Mouse (Mus musculus) neural tube, embryonic 15.5 days (tissue): Measurements from ENCODE around the gene Susd1. TPM values are rescaled to one million over a fixed set of nuclear protein-coding genes. Genes with fewer than 3 reads are reported as not detected.

Experiments used
- ATAC-seq: fragments of 200-750 bp; cut with Nextera tagmentation; 2 replicates; pipeline ENCODE4 v1.8.0; 2017; ENCODE audit warnings: mild to moderate bottlenecking, moderate TSS enrichment, moderate library complexity; ENCODE audit not compliant: low FRiP score
- H3K27ac ChIP-seq: fragments of 300-500 bp; sonication (generic); replicated peaks from 2 replicates; pipeline ENCODE4 v1.5.1; 2015; ENCODE audit warnings: mild to moderate bottlenecking, inconsistent platforms
- H3K27me3 ChIP-seq: fragments of 300-500 bp; sonication (generic); replicated peaks from 2 replicates; pipeline ENCODE4 v1.6.1; 2015; ENCODE audit warnings: inconsistent platforms
- H3K36me3 ChIP-seq: fragments of 300-500 bp; sonication (generic); 2 replicates; pipeline ENCODE4 v1.6.1; 2015; ENCODE audit warnings: inconsistent platforms
- H3K4me1 ChIP-seq: fragments of 300-500 bp; sonication (generic); 2 replicates; pipeline ENCODE4 v1.6.1; 2015; ENCODE audit warnings: inconsistent platforms
- H3K4me2 ChIP-seq: fragments of 300-500 bp; sonication (generic); 2 replicates; pipeline ENCODE4 v1.6.1; 2015; ENCODE audit warnings: inconsistent platforms, mild to moderate bottlenecking, moderate library complexity
- H3K4me3 ChIP-seq: fragments of 300-500 bp; sonication (generic); replicated peaks from 2 replicates; pipeline ENCODE4 v1.5.1; 2015; ENCODE audit warnings: mild to moderate bottlenecking, inconsistent platforms
- H3K9ac ChIP-seq: fragments of 300-500 bp; sonication (generic); replicated peaks from 2 replicates; pipeline ENCODE4 v1.6.1; 2015; ENCODE audit warnings: mild to moderate bottlenecking, inconsistent platforms
- H3K9me3 ChIP-seq: fragments of 300-500 bp; sonication (generic); replicated peaks from 2 replicates; pipeline ENCODE4 v1.6.1; 2016; ENCODE audit warnings: inconsistent platforms
- WGBS: fragments of 180-500 bp; shearing (Covaris S2); methylation state at CpG from one replicate; pipeline ENCODE4 v1.1.7; 2015; ENCODE audit warnings: mixed read lengths; 5-methylcytosine and 5-hydroxymethylcytosine counted together
- polyA plus RNA-seq: library from polyadenylated mRNA; unstranded; fragments of >200 nt; fragmentation: Nextera tagmentation; extraction: Ambion mirVana; gene quantifications from 2 replicates; pipeline ENCODE4 v1.2.1, GENCODE M21; 2015

Susd1 gene
- polyA plus RNA-seq, 1 experiment from 2014 or later: 2.8 TPM

GRCm38 (mm10) chr4:59358960-59359359 lies 79.5 kb downstream of the Susd1 start:
- Histone ChIP-seq H3K36me3 (no peaks in the 10 kb centered on the region), H3K9ac (no peak overlapping the region), H3K27ac (no peak overlapping the region), H3K9me3 (no peaks in the 10 kb centered on the region), H3K4me2 (no peak overlapping the region), H3K4me1 (peaks cover 5% of the 10 kb centered on the region; the same call in 1 of the 2 replicates), H3K27me3 (no peaks in the 10 kb centered on the region), H3K4me3 (no peak overlapping the region)
- WGBS: 85% methylated on average over 10 of the region's 10 CpGs
- no peak for ATAC-seq

DNA sequence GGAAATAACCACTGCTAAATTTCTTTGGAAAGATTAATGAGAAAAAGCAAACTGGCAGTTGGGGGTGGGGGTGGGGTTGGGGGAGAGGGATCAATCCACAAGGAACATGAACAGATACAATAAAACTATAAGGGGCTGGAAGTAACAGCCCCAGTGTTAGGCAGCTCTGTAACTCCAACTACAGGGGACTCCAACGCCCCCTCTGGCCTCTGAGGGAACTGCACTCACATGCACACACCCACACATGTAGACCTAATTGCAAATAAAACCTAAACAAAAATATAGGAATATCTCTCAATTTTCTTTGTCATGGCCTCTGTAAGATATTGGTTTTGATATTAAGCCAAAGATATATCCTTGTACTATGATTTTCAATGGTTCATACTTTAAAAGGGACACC lies 83.0 kb downstream of the Susd1 start:
- Histone ChIP-seq H3K4me3 (no peak overlapping the region), H3K9me3 (no peaks in the 10 kb centered on the region), H3K27ac (no peak overlapping the region), H3K27me3 (no peaks in the 10 kb centered on the region), H3K4me1 (peaks cover 1% of the 10 kb centered on the region; the same call in 1 of the 2 replicates), H3K36me3 (no peaks in the 10 kb centered on the region), H3K4me2 (no peak overlapping the region), H3K9ac (no peak overlapping the region)
- no peak for ATAC-seq
- 64% methylated on average over 1 of the region's 1 CpGs for WGBS

- Histone ChIP-seq H3K4me3 (no peak overlapping the region), H3K27me3 (no peaks in the 10 kb centered on the region), H3K9ac (no peak overlapping the region), H3K27ac (no peak overlapping the region), H3K4me1 (no peaks in the 10 kb centered on the region), H3K36me3 (no peaks in the 10 kb centered on the region), H3K4me2 (no peak overlapping the region), H3K9me3 (no peaks in the 10 kb centered on the region)
- 98% methylated on average over 3 of the region's 3 CpGs for WGBS
- ATAC-seq: no peak
Measured at GRCm38 (mm10) chr4:59354666-59355065, 83.8 kb downstream of the Susd1 start.

DNA sequence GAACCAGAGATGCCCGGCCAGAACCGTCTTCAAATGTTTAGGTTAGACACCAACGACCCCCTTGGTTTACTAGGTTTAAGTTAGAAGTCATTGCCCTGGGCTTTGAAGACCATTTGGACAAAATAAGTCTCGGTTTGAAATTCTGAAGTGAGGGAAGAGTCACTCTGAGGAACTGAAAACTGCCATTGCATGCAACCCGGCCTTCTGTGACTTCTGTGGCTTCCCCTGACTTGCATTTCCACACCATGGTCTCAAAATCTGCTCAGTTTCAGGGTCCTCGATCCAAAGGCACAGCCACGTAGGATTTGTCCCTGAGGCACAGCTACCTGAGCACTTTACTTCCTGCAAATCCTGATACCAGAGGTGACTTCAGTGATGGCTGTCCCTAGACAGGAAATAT lies 86.5 kb downstream of the Susd1 start:
- H3K4me2 ChIP-seq: no peak overlapping the region
- no peaks in the 10 kb centered on the region for H3K27me3 ChIP-seq
- ATAC-seq: no peak
- no peak overlapping the region for H3K9ac ChIP-seq
- no peak overlapping the region for H3K4me3 ChIP-seq
- no peaks in the 10 kb centered on the region for H3K9me3 ChIP-seq
- WGBS: 84% methylated on average over 7 of the region's 7 CpGs
- H3K4me1 ChIP-seq: peaks cover 6% of the 10 kb centered on the region; the same call in 1 of the 2 replicates
- H3K27ac ChIP-seq: no peak overlapping the region
- no peaks in the 10 kb centered on the region for H3K36me3 ChIP-seq

DNA sequence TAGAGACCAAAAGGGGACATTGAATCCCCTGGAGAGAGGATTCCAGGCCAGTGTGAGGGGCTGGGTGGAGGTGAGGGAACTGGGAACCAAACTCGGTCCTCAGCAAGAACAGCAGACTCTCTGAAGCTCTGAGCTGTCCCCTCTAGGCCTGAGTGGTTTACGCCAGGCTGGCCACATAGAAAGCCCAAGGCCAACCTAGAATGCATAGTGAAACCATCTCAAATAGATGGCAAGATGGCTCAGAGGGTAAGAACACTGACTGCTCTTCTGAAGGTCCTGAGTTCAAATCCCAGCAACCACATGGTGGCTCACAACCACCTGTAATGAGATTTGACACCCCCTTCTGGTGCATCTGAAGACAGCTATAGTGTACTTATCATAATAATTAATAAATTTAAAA lies 88.1 kb downstream of the Susd1 start:
- no peak overlapping the region for H3K27ac ChIP-seq
- H3K4me1 ChIP-seq: peaks cover 6% of the 10 kb centered on the region; the same call in 1 of the 2 replicates
- H3K9ac ChIP-seq: no peak overlapping the region
- ATAC-seq: no peak
- WGBS: 98% methylated on average over 2 of the region's 2 CpGs
- H3K9me3 ChIP-seq: no peaks in the 10 kb centered on the region
- no peak overlapping the region for H3K4me2 ChIP-seq
- no peaks in the 10 kb centered on the region for H3K36me3 ChIP-seq
- no peak overlapping the region for H3K4me3 ChIP-seq
- no peaks in the 10 kb centered on the region for H3K27me3 ChIP-seq

GRCm38 (mm10) chr4:59349425-59350185 lies 88.8 kb downstream of the Susd1 start:
- no peaks in the 10 kb centered on the region for H3K27me3 ChIP-seq
- no peak overlapping the region for H3K4me2 ChIP-seq
- peaks cover 6% of the 10 kb centered on the region; the same call in 1 of the 2 replicates for H3K4me1 ChIP-seq
- H3K36me3 ChIP-seq: no peaks in the 10 kb centered on the region
- no peak overlapping the region for H3K4me3 ChIP-seq
- no peak for ATAC-seq
- no peak overlapping the region for H3K9ac ChIP-seq
- H3K27ac ChIP-seq: no peak overlapping the region
- WGBS: 76% methylated on average over 7 of the region's 7 CpGs
- no peaks in the 10 kb centered on the region for H3K9me3 ChIP-seq

DNA sequence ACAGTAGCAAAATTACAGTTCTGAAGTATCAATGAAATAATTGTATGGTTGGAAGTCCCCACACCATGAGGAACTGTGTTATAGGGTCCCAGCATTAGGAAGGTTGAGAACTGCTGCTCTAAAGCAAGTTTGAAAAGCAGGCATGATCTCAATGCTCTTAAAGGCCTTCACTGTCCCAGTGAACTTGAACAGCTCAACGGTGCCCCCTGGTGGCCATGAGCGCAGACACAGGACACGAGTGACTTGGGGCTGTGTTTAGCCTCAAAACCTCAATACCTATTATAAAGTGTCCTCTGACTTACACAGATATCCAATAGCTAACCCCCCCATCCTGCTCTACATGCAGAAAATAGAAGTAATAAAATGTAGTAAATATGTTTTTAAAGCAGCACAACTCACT lies 97.7 kb downstream of the Susd1 start:
- H3K27ac ChIP-seq: no peak overlapping the region
- no peak overlapping the region for H3K4me3 ChIP-seq
- WGBS: 0% methylated on average over 3 of the region's 3 CpGs
- peak; percentile 89 for ATAC-seq
- H3K27me3 ChIP-seq: no peaks in the 10 kb centered on the region
- H3K9ac ChIP-seq: no peak overlapping the region
- H3K4me1 ChIP-seq: peaks cover 5% of the 10 kb centered on the region
- no peaks in the 10 kb centered on the region for H3K9me3 ChIP-seq
- no peaks in the 10 kb centered on the region for H3K36me3 ChIP-seq
- no peak overlapping the region for H3K4me2 ChIP-seq

DNA sequence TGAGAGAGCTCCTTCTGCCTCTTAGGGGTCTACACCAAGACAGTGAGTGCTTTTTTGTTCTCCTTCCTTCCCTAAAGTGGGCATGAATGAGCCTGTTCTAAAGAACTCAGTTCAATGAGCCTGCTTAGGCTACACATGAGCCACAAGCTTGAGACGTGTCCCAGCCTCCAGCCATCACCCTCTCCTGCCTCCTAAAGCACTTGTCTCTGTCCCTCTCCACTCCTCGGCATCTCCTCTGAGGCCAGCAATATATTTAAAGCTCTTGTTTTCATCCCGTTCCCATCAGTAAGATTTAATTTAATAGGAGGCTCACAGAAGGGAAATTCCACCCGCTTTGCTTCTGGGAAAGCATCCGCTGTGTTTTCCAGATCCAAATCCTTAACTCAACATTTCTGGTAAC lies 98.4 kb downstream of the Susd1 start:
- no peaks in the 10 kb centered on the region for H3K9me3 ChIP-seq
- H3K4me1 ChIP-seq: peaks cover 5% of the 10 kb centered on the region
- H3K4me3 ChIP-seq: no peak overlapping the region
- no peak overlapping the region for H3K27ac ChIP-seq
- ATAC-seq: no peak
- WGBS: 68% methylated on average over 5 of the region's 5 CpGs
- no peak overlapping the region for H3K4me2 ChIP-seq
- no peaks in the 10 kb centered on the region for H3K27me3 ChIP-seq
- H3K9ac ChIP-seq: no peak overlapping the region
- H3K36me3 ChIP-seq: no peaks in the 10 kb centered on the region

- H3K4me2 ChIP-seq: no peak overlapping the region
- 91% methylated on average over 8 of the region's 8 CpGs for WGBS
- H3K9ac ChIP-seq: no peak overlapping the region
- no peaks in the 10 kb centered on the region for H3K36me3 ChIP-seq
- no peak overlapping the region for H3K27ac ChIP-seq
- H3K4me3 ChIP-seq: no peak overlapping the region
- H3K9me3 ChIP-seq: no peaks in the 10 kb centered on the region
- no peaks in the 10 kb centered on the region for H3K27me3 ChIP-seq
- peaks cover 5% of the 10 kb centered on the region for H3K4me1 ChIP-seq
- ATAC-seq: no peak
Measured at GRCm38 (mm10) chr4:59338896-59339535, 99.4 kb downstream of the Susd1 start.

DNA sequence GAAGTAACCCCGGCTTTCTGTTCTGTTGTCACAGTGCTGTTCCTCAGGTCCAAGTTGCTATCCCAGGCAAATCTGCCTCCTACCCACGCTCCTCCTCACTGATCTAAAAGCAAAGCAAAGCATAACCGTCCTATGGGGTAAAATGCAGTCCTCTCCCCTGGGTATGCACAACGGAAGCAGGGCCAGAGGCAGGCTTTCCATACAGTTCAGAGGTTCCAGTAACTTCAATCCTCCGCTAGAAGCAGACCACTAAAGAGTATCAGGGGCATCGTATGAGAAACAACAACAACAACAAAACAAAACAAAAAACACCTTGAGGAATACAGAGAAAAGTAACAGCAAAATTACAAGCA lies 100.9 kb downstream of the Susd1 start:
- Histone ChIP-seq H3K4me3 (no peak overlapping the region), H3K9me3 (no peaks in the 10 kb centered on the region), H3K4me2 (no peak overlapping the region), H3K4me1 (peaks cover 5% of the 10 kb centered on the region), H3K27me3 (no peaks in the 10 kb centered on the region), H3K27ac (no peak overlapping the region), H3K9ac (no peak overlapping the region), H3K36me3 (no peaks in the 10 kb centered on the region)
- 92% methylated on average over 6 of the region's 6 CpGs for WGBS
- no peak for ATAC-seq

- H3K4me1 ChIP-seq: peaks cover 5% of the 10 kb centered on the region
- H3K4me3 ChIP-seq: no peak overlapping the region
- H3K27ac ChIP-seq: no peak overlapping the region
- H3K9me3 ChIP-seq: no peaks in the 10 kb centered on the region
- H3K4me2 ChIP-seq: no peak overlapping the region
- H3K27me3 ChIP-seq: no peaks in the 10 kb centered on the region
- 92% methylated on average over 11 of the region's 11 CpGs for WGBS
- ATAC-seq: no peak
- no peak overlapping the region for H3K9ac ChIP-seq
- no peaks in the 10 kb centered on the region for H3K36me3 ChIP-seq
Measured at GRCm38 (mm10) chr4:59336846-59337532, 101.4 kb downstream of the Susd1 start.

- H3K36me3 ChIP-seq: no peaks in the 10 kb centered on the region
- WGBS: 81% methylated on average over 7 of the region's 7 CpGs
- no peaks in the 10 kb centered on the region for H3K9me3 ChIP-seq
- ATAC-seq: no peak
- H3K27ac ChIP-seq: no peak overlapping the region
- H3K27me3 ChIP-seq: no peaks in the 10 kb centered on the region
- H3K4me2 ChIP-seq: no peak overlapping the region
- H3K4me1 ChIP-seq: peaks cover 5% of the 10 kb centered on the region
- no peak overlapping the region for H3K4me3 ChIP-seq
- H3K9ac ChIP-seq: no peak overlapping the region
Measured at GRCm38 (mm10) chr4:59336439-59336809, 102.0 kb downstream of the Susd1 start.
